Mouse (Mus musculus): Measurements from ENCODE around the gene Il3. TPM values are rescaled to one million over a fixed set of nuclear protein-coding genes. Genes with fewer than 3 reads are reported as not detected.

The Il3 gene
- polyA plus RNA-seq, 1 experiment, result not detected

- 95% methylated on average over 5 of the region's 5 CpGs for WGBS
- TF ChIP-seq POLR2A (IDR thresholded peaks at IDR 0.05; ENCODE audit: insufficient read depth, low read depth, low read length) (no peak), CTCF (IDR thresholded peaks at IDR 0.05; ENCODE audit: insufficient read depth, low read depth, low read length) (no peak)
- no peak overlapping the region for H3K4me3 ChIP-seq (ENCODE audit: insufficient read depth, low read depth, low read length)
- no peak overlapping the region for H3K27ac ChIP-seq (ENCODE audit: insufficient read depth, low read depth, low read length)
- no peaks in the 10 kb centered on the region for H3K4me1 ChIP-seq (ENCODE audit: control insufficient read depth, insufficient read depth, low read length)
Observed at GRCm38 (mm10) chr11:54224475-54224986, 42.5 kb downstream of the Il3 start.

GRCm38 (mm10) chr11:54223637-54224474 is 43.2 kb downstream of the Il3 start:
- TF ChIP-seq POLR2A (IDR thresholded peaks at IDR 0.05; ENCODE audit: insufficient read depth, low read depth, low read length) (no peak), CTCF (IDR thresholded peaks at IDR 0.05; ENCODE audit: insufficient read depth, low read depth, low read length) (no peak)
- 86% methylated on average over 9 of the region's 9 CpGs for WGBS
- no peaks in the 10 kb centered on the region for H3K4me1 ChIP-seq (ENCODE audit: control insufficient read depth, insufficient read depth, low read length)
- no peak overlapping the region for H3K27ac ChIP-seq (ENCODE audit: insufficient read depth, low read depth, low read length)
- no peak overlapping the region for H3K4me3 ChIP-seq (ENCODE audit: insufficient read depth, low read depth, low read length)

- 84% methylated on average over 6 of the region's 6 CpGs for WGBS
- no peak for TF ChIP-seq POLR2A (IDR thresholded peaks at IDR 0.05; ENCODE audit: insufficient read depth, low read depth, low read length)
- TF ChIP-seq CTCF (IDR thresholded peaks at IDR 0.05; ENCODE audit: insufficient read depth, low read depth, low read length), result no peak
- H3K4me3 ChIP-seq (ENCODE audit: insufficient read depth, low read depth, low read length), result no peak overlapping the region
- no peak overlapping the region for H3K27ac ChIP-seq (ENCODE audit: insufficient read depth, low read depth, low read length)
- H3K4me1 ChIP-seq (ENCODE audit: control insufficient read depth, insufficient read depth, low read length), result no peaks in the 10 kb centered on the region
Observed at GRCm38 (mm10) chr11:54219903-54220740, 47.0 kb downstream of the Il3 start.

- H3K27ac ChIP-seq (ENCODE audit: insufficient read depth, low read depth, low read length), result no peak overlapping the region
- TF ChIP-seq POLR2A (IDR thresholded peaks at IDR 0.05; ENCODE audit: insufficient read depth, low read depth, low read length) (no peak), CTCF (IDR thresholded peaks at IDR 0.05; ENCODE audit: insufficient read depth, low read depth, low read length) (no peak)
- no peak overlapping the region for H3K4me3 ChIP-seq (ENCODE audit: insufficient read depth, low read depth, low read length)
- peaks cover 5% of the 10 kb centered on the region for H3K4me1 ChIP-seq (ENCODE audit: control insufficient read depth, insufficient read depth, low read length)
- WGBS, result 50% methylated on average over 1 of the region's 1 CpGs
Observed at GRCm38 (mm10) chr11:54219191-54219590, 47.9 kb downstream of the Il3 start.

GRCm38 (mm10) chr11:54217384-54217783 is 49.7 kb downstream of the Il3 start:
- Histone ChIP-seq H3K27ac (ENCODE audit: insufficient read depth, low read depth, low read length) (no peak overlapping the region), H3K4me3 (ENCODE audit: insufficient read depth, low read depth, low read length) (no peak overlapping the region), H3K4me1 (ENCODE audit: control insufficient read depth, insufficient read depth, low read length) (peaks cover 8% of the 10 kb centered on the region)
- 59% methylated on average over 7 of the region's 7 CpGs for WGBS
- TF ChIP-seq CTCF (IDR thresholded peaks at IDR 0.05; ENCODE audit: insufficient read depth, low read depth, low read length) (no peak), POLR2A (IDR thresholded peaks at IDR 0.05; ENCODE audit: insufficient read depth, low read depth, low read length) (no peak)

GRCm38 (mm10) chr11:54216091-54216490 is 51.0 kb downstream of the Il3 start:
- Histone ChIP-seq H3K27ac (ENCODE audit: insufficient read depth, low read depth, low read length) (no peak overlapping the region), H3K4me1 (ENCODE audit: control insufficient read depth, insufficient read depth, low read length) (peaks cover 8% of the 10 kb centered on the region), H3K4me3 (ENCODE audit: insufficient read depth, low read depth, low read length) (no peak overlapping the region)
- WGBS, result 88% methylated on average over 6 of the region's 6 CpGs
- no peak for TF ChIP-seq POLR2A (IDR thresholded peaks at IDR 0.05; ENCODE audit: insufficient read depth, low read depth, low read length)
- no peak for TF ChIP-seq CTCF (IDR thresholded peaks at IDR 0.05; ENCODE audit: insufficient read depth, low read depth, low read length)

Other genes starting within 250 kb of the Il3 start
- gene Slc22a4, start 239.2 kb downstream of the Il3 start, polyA plus RNA-seq (2012; ENCODE audit: insufficient read depth, insufficient read length, low replicate concordance, missing spikeins), result not detected in 2 replicates
- not detected in 2 replicates for gene Pdlim4, start 198.3 kb downstream of the Il3 start, polyA plus RNA-seq (2012; ENCODE audit: insufficient read depth, insufficient read length, low replicate concordance, missing spikeins)
- gene P4ha2, start 167.2 kb downstream of the Il3 start, polyA plus RNA-seq (2012; ENCODE audit: insufficient read depth, insufficient read length, low replicate concordance, missing spikeins), result not detected in 2 replicates
- not detected in 2 replicates for gene Csf2, start 17.6 kb downstream of the Il3 start, polyA plus RNA-seq (2012; ENCODE audit: insufficient read depth, insufficient read length, low replicate concordance, missing spikeins)
- gene Acsl6, start 36.5 kb upstream of the Il3 start, polyA plus RNA-seq (2012; ENCODE audit: insufficient read depth, insufficient read length, low replicate concordance, missing spikeins), result 91.1 TPM in 1 of 2 replicates, not detected in the other
- not detected in 2 replicates for gene Meikin, start 103.4 kb upstream of the Il3 start, polyA plus RNA-seq (2012; ENCODE audit: insufficient read depth, insufficient read length, low replicate concordance, missing spikeins)
- not detected in 2 replicates for gene Fnip1, start 170.9 kb upstream of the Il3 start, polyA plus RNA-seq (2012; ENCODE audit: insufficient read depth, insufficient read length, low replicate concordance, missing spikeins)

All from olfactory bulb, adult 2 months (tissue).